Mouse (Mus musculus) mouse trophoblast stem cell (cell line): Measurements from ENCODE around the gene Mylk3.

Source experiments
- in situ Hi-C, 2 experiments: fragments of 300-500 bp; cut with MseI, MboI; formaldehyde crosslinking; loops; 2 replicates in 1 of 2; 3 replicates in 1 of 2; pipeline ENCODE4 v1.15.1; 2025

The Mylk3 gene

DNA sequence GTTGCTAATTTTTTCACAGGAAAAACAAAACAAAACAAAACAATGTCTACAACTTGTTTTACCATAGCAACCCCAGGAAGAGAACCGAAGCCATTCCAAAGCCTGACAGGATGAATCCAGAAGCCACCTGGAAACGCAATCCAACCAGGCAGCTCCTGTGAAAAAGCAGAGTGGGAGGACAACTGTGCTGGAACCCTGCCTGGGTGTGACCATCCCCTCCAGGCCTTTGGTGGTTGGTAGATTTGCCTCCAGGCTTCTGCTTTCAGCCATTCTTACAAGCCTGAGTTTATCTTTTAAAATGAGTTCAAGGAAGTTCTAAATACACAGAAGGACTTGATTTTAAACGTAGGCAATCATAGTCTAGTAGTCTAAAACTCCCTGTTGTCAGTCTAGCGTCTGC is 4.2 kb downstream of the Mylk3 start:
- in situ Hi-C loops, result no loop called here

DNA sequence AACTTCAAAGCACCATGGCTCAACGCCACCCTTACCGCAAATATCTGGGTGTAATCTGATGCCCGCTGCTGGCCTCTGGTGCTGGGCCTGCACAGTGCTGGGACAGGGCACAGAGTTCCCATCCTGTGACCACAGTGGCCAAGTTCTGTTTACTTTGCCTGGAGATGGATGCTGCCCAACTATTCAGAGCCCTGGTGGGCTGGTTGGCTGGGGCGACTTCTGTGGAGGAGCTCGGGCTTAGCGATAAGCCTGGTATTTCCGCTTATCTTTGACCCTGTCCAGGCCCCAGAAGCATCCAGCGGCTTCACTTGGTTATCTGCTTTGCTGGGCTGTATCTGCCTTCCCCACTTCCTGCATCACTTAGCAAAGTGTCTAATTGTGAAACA is 5.3 kb downstream of the Mylk3 start:
- in situ Hi-C loops, result no loop called here

- in situ Hi-C loops, result no loop called here
Observed at GRCm38 (mm10) chr8:85380123-85380823, 5.9 kb downstream of the Mylk3 start.

DNA sequence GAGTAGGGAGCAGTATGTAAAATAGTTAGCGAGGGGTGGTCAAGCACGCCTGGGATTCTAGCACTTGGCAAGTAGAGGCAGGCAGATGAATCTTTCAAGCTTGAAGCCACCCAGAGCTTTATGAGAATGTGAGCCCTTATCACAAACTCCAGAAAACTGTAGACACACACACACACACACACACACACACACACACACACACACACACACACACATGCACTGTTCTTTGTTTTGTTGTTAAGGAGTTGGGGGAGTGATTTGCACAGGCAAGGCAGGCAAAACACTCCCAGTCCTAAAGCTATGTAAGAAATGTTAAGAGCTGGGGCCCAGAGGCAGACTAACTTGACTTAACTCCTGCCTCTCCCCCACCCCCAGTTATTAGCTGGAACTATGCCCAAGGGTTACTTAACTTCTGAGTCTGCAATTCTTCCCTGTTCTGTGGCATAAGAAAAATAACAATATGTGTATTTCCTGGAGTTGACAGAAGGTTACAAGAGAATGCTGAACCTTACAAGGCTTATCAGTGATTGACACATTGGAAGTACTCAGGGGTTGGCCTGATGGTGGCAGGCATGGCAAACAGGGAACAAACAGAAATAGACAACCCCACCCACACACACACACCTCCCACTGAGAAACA is 6.9 kb downstream of the Mylk3 start:
- in situ Hi-C loops, result no loop called here

GRCm38 (mm10) chr8:85376516-85376915 is 9.6 kb downstream of the Mylk3 start:
- in situ Hi-C loops, result no loop called here

- in situ Hi-C loops, result no loop called here
Observed at GRCm38 (mm10) chr8:85374286-85374685, 11.9 kb downstream of the Mylk3 start.

DNA sequence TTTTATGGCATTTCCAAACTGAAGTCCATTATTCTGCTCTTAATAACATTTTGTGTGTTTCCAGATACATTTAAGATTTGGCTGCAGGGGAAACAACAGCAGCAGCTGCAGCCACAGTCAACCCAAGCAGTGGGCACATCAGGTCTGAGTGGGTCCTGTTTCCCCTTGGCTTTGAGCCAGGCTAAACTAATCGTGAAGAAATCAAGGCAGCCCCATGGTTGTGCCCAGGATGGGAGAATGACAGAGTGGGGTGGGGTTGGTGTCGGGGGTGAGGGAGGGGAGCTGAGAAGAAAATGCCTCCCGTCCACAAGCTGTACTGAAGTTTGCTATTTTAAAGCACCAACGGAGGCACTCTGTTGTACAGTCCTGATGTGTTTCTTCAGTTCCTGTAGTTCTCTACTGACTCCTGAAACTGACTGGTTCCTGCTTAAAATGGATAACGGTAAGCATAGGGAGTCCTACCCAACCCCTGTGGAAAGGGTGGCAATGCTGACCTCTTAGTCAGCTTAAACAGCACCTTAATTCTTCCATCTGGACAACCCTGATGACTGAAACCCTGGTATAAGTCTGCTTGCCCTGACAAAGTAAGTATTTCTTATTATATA is 12.6 kb downstream of the Mylk3 start:
- in situ Hi-C loops, result no loop called here

DNA sequence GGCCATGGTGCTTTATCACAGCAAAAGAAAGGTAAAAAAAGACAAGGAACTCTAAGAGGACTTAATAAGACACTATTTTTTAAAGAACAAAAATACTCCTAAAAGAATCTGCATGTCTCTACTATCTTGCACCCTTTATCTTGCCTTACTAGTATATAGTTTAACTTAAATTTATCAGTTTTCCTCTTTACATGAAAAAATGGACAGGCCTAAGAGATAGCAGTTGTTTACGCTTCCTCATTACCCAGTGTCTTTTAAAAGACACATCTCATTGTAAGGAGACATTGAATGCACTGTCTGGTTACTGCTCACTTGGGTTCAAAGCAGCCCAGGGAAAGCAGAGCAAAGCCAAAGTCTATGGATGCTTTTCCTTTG is 13.7 kb downstream of the Mylk3 start:
- in situ Hi-C loops, result no loop called here

GRCm38 (mm10) chr8:85371736-85372464 is 14.2 kb downstream of the Mylk3 start:
- in situ Hi-C loops, result no loop called here

- in situ Hi-C loops, result no loop called here
Observed at GRCm38 (mm10) chr8:85365176-85365575, 21.0 kb downstream of the Mylk3 start.

- in situ Hi-C loops, result no loop called here
Observed at GRCm38 (mm10) chr8:85364628-85365027, 21.5 kb downstream of the Mylk3 start.

DNA sequence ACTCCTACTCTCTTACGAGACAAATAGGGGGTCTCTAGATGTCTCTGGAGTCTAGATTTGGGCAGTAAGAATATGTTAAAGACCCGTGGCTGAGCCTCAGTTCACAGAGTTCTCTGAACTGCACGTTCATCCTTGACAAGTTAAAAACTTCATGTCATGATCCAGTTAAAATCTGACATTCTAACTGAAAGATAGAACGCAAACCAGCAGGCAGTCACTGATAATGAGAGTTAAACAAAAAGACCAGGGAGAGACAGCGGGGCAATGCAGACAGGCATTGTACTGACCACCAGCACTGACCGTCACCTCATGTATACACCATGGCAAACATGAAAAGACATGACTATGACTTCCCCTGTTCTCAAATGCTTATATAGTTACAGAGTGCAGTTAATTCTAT is 22.7 kb downstream of the Mylk3 start:
- in situ Hi-C loops, result no loop called here

GRCm38 (mm10) chr8:85362211-85362610 is 23.9 kb downstream of the Mylk3 start:
- in situ Hi-C loops, result no loop called here

DNA sequence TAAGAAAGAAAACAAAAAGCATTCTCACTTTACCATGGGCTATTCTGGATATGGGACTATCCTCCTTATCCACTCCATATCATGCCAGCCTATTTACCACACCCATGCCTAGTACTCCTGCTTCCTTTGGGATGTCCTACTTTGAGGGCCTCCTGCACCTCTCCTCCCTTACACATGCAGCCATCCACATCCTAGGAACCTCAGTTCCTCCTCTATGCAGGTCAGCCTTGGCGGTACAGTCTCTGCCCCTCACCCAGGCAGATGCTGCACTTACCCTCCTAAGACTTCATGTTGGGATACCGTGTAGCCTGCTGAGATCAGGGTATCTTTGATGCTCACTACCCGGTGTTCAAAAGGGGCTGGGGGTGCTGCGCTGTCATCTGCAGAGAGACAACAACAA is 32.9 kb downstream of the Mylk3 start:
- in situ Hi-C loops, result no loop called here

GRCm38 (mm10) chr8:85339871-85340573 is 46.1 kb downstream of the Mylk3 start:
- in situ Hi-C loops, result no loop called here

GRCm38 (mm10) chr8:85337681-85338080 is 48.5 kb downstream of the Mylk3 start:
- in situ Hi-C loops, result no loop called here

DNA sequence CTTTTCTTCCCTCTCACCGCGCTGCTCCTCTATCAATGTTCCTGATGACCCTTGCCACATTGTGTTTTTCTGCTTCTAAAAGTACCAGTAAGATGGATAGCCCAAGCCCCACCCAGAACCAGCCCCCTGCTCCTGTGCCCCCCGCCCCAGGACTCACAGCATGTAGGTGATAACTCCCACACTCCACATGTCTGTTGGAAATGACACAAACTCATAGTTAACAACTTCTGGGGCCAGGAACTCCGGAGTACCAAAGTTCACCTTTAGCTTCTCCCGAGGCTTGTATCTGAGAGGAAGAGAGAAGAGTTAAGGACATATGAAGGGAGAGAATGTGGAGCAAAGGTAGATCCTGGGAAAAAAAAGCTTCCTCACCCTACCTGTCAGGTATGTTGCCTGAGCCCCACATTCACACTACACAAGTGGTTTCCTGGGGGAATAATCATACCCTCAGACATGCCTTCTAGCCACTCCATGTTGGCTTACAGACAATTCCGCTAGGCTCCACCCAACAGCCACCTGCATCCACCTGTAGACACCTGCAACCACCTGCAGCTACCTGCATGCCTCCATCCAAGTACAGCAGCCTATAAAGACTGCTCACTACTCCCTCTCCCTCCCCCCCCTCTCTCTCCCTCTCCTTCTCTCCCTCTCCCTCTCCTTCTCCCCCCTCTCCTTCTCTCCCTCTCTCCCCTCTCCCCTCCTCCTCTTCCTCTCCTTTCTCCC is 49.8 kb downstream of the Mylk3 start:
- in situ Hi-C loops, result no loop called here

- in situ Hi-C loops, result no loop called here
Observed at GRCm38 (mm10) chr8:85335105-85335504, 51.0 kb downstream of the Mylk3 start.

DNA sequence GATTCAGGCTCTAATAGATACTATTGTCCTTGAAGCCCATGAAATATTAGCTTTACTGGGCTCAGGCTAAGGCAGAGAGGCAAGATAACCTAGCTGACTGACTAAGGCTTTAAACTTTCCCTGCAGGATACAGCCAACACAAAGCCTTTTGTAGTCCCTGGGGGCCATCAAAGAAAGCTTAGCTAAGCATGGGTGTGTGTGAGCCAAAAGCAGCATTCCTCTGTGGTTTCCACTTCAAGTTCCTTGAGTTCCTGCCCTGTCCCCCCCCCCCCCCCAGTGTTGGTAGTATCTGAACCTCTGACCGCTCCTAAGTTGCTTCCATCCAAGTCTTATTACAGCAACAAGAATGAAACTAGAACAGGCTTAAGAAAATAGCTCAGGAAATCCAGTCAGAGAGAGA is 56.6 kb downstream of the Mylk3 start:
- in situ Hi-C loops, result no loop called here

DNA sequence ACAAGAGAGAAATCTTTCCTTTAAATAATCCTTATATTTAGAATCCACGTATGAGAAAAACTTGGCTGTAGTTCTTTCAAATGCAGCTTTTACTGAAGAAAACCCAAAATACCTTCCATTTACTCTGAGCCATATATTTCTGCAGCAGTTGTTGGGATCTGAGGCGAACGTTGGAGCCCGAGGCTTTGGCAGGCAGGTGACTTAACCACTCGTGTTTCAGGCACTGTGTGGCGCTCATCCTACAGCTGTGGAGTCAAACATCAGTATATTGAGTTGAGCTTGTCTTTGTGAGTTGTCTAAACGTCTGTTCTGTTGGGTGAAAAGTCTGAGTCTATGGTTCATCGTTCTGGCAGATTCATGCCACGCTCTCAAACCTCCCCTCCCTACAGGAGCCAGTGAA is 59.1 kb downstream of the Mylk3 start:
- in situ Hi-C loops, result no loop called here

- in situ Hi-C loops, result loop anchor here in 1 of 2 experiments (5.0 kb wide), 1 partner anchor 74 kb away; no protein-coding TSS in a partner anchor
Observed at GRCm38 (mm10) chr8:85323084-85323483, 63.1 kb downstream of the Mylk3 start.
